Mouse (Mus musculus) urinary bladder, postnatal 14 days (tissue): ENCODE data around the gene Banp.

ENCODE experiments used
- DNase-seq: peaks from one replicate; pipeline ENCODE4 v3.0.0; 2021; ENCODE audit warnings: low spot score

The Banp gene

GRCm38 (mm10) chr8:121950749-121951655 is 1.5 kb downstream of the Banp start:
- DNase-seq, result peak; percentile 64

- DNase-seq, result no peak
These were observed 2.1 kb downstream of the Banp start for GRCm38 (mm10) chr8:121951656-121952009.

- DNase-seq, result no peak
These were observed 2.6 kb downstream of the Banp start for GRCm38 (mm10) chr8:121952122-121952521.

- DNase-seq, result no peak
These were observed 3.2 kb downstream of the Banp start for GRCm38 (mm10) chr8:121952800-121953199.

- DNase-seq, result no peak
These were observed 4.4 kb downstream of the Banp start for GRCm38 (mm10) chr8:121953821-121954545.

GRCm38 (mm10) chr8:121954981-121955555 is 5.5 kb downstream of the Banp start:
- DNase-seq, result no peak

- DNase-seq, result no peak
These were observed 6.4 kb downstream of the Banp start for GRCm38 (mm10) chr8:121955825-121956500.

GRCm38 (mm10) chr8:121958395-121958794 is 8.8 kb downstream of the Banp start:
- no peak for DNase-seq

- DNase-seq, result no peak
These were observed 13.3 kb downstream of the Banp start for GRCm38 (mm10) chr8:121962892-121963291.

GRCm38 (mm10) chr8:121964716-121965512 is 15.4 kb downstream of the Banp start:
- no peak for DNase-seq

GRCm38 (mm10) chr8:121966110-121966509 is 16.6 kb downstream of the Banp start:
- DNase-seq, result no peak

GRCm38 (mm10) chr8:121966714-121967448 is 17.3 kb downstream of the Banp start:
- no peak for DNase-seq

- DNase-seq, result no peak
These were observed 18.4 kb downstream of the Banp start for GRCm38 (mm10) chr8:121967977-121968376.

GRCm38 (mm10) chr8:121968542-121968941 is 19.0 kb downstream of the Banp start:
- no peak for DNase-seq

GRCm38 (mm10) chr8:121970225-121970624 is 20.7 kb downstream of the Banp start:
- no peak for DNase-seq

GRCm38 (mm10) chr8:121971488-121972058 is 22.0 kb downstream of the Banp start:
- no peak for DNase-seq

- DNase-seq, result no peak
These were observed 24.4 kb downstream of the Banp start for GRCm38 (mm10) chr8:121973906-121974305.

GRCm38 (mm10) chr8:121977819-121978590 is 28.5 kb downstream of the Banp start:
- peak; percentile 41 for DNase-seq

GRCm38 (mm10) chr8:121978670-121979069 is 29.1 kb downstream of the Banp start:
- DNase-seq, result no peak
